Mouse (Mus musculus) bone marrow, adult 2 months (tissue): ENCODE results near the gene Plk2. TPM values are rescaled to one million over a fixed set of nuclear protein-coding genes. Genes with fewer than 3 reads are reported as not detected.
"Not testable (repeated sequence)": the region's sequence is repeated elsewhere in the genome, so short reads cannot be mapped to it uniquely, and the experiment has no call there.

Experiments used
- H3K27ac ChIP-seq: fragments of 200-500 bp; 2 replicates; pipeline ENCODE4 v1.5.1; 2012; ENCODE audit warnings: low read depth, mild to moderate bottlenecking, control low read depth, inconsistent platforms, low read length; ENCODE audit not compliant: control insufficient read depth, poor library complexity, insufficient read depth
- H3K4me1 ChIP-seq: fragments of 200-500 bp; 2 replicates; pipeline ENCODE4 v1.6.1; 2011; ENCODE audit warnings: low read length; ENCODE audit not compliant: control insufficient read depth, insufficient read depth
- H3K4me3 ChIP-seq: fragments of 200-500 bp; replicated peaks from 2 replicates; pipeline ENCODE3; 2011; ENCODE audit warnings: mild to moderate bottlenecking, low read depth, low read length, control low read depth; ENCODE audit not compliant: control insufficient read depth
- CTCF ChIP-seq: fragments of 200-500 bp; IDR thresholded peaks from 2 replicates; pipeline ENCODE4 v1.5.1; 2011; ENCODE audit warnings: low read length, control low read depth; ENCODE audit not compliant: control insufficient read depth, insufficient read depth
- POLR2A ChIP-seq: fragments of 200-500 bp; IDR thresholded peaks from 2 replicates; pipeline ENCODE4 v1.6.1; 2011; ENCODE audit warnings: low read depth, mild to moderate bottlenecking, control low read depth, low read length, borderline replicate concordance; ENCODE audit not compliant: control insufficient read depth
- WGBS: fragments of 180-500 bp; shearing (Covaris S2); methylation state at CpG from one replicate; pipeline ENCODE4 v1.1.7; 2018; 5-methylcytosine and 5-hydroxymethylcytosine counted together
- polyA plus RNA-seq: library from polyadenylated mRNA; stranded (reverse); fragments of >200 nt; gene quantifications from 2 replicates; pipeline ENCODE4 v1.2.4, GENCODE M21; 2011; ENCODE audit warnings: low replicate concordance; ENCODE audit not compliant: missing spikeins, insufficient read depth, insufficient read length

Plk2 gene
- polyA plus RNA-seq, 1 experiment, result 14.4 TPM

DNA sequence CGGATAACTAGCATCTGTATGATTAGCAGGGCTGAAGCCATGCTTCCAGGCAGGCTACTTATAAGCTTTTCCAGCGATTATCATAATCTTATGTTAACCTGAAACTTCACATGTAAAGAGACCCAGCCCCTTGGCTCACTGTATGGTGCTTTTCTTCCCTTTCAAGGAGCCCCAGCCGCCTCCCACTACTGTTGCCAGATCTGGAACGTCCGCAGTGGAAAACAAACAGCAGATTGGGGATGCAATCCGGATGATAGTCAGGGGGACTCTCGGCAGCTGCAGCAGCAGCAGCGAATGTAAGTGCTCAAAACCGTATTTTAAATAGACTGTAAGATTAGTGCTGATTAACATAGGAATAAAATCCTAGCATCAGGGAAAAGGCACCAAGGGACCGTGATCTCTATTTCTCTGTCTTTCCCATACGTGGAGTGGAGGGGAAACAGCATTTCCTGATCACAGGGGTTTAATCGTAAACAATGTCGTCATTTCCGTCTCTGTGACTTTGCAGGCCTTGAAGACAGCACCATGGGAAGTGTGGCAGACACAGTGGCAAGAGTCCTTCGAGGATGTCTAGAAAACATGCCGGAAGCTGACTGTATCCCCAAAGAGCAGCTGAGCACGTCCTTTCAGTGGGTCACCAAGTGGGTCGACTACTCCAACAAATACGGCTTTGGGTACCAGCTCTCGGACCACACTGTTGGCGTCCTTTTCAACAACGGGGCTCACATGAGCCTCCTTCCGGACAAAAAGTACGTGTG, 3.8 kb downstream of the Plk2 start:
- TF ChIP-seq CTCF, result no peak
- TF ChIP-seq POLR2A, result no peak
- Histone ChIP-seq H3K27ac (no peak overlapping the region), H3K4me3 (no peak overlapping the region), H3K4me1 (no peaks in the 10 kb centered on the region; the same call in 1 of the 2 replicates)
- 78% methylated on average over 24 of the region's 24 CpGs for WGBS

DNA sequence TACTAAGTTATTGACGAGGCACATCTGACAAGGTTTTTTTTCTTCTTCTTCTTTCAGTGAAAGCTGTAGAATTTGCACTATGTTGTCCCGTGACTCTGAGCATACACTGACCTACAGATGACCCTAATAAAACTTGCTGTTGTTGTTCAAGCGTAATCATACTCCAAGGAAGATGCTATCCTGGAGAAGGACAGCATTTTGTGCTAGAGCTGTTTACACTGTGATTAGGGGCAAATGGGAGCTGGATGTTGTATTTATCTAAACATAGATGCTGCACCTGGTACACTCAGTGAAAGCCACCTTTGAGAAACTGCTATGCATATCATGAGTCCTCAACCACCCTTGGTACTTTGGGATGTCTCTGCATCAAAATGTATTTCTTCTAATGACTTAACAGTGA, 6.6 kb downstream of the Plk2 start:
- no peak overlapping the region for H3K27ac ChIP-seq
- WGBS, result 72% methylated on average over 3 of the region's 3 CpGs
- H3K4me1 ChIP-seq, result no peaks in the 10 kb centered on the region
- TF ChIP-seq POLR2A, result no peak
- no peak for TF ChIP-seq CTCF
- H3K4me3 ChIP-seq, result no peak overlapping the region

GRCm38 (mm10) chr13:110401877-110402276, 7.0 kb downstream of the Plk2 start:
- Histone ChIP-seq H3K4me1 (no peaks in the 10 kb centered on the region), H3K27ac (no peak overlapping the region), H3K4me3 (no peak overlapping the region)
- no peak for TF ChIP-seq POLR2A
- TF ChIP-seq CTCF, result no peak
- WGBS, result 85% methylated on average over 2 of the region's 2 CpGs

- H3K27ac ChIP-seq, result no peak overlapping the region
- WGBS, result 82% methylated on average over 8 of the region's 8 CpGs
- H3K4me3 ChIP-seq, result no peak overlapping the region
- no peaks in the 10 kb centered on the region for H3K4me1 ChIP-seq
- TF ChIP-seq CTCF, result no peak
- no peak for TF ChIP-seq POLR2A
Observed at GRCm38 (mm10) chr13:110404059-110404458, 9.2 kb downstream of the Plk2 start.

GRCm38 (mm10) chr13:110404686-110405085, 9.8 kb downstream of the Plk2 start:
- H3K27ac ChIP-seq, H3K4me3 ChIP-seq, H3K4me1 ChIP-seq: not testable (repeated sequence)
- 84% methylated on average over 5 of the region's 5 CpGs for WGBS

GRCm38 (mm10) chr13:110406152-110406551, 11.3 kb downstream of the Plk2 start:
- 76% methylated on average over 5 of the region's 5 CpGs for WGBS
- H3K4me3 ChIP-seq, result no peak overlapping the region
- H3K27ac ChIP-seq, result no peak overlapping the region
- no peaks in the 10 kb centered on the region for H3K4me1 ChIP-seq
- no peak for TF ChIP-seq CTCF
- no peak for TF ChIP-seq POLR2A

DNA sequence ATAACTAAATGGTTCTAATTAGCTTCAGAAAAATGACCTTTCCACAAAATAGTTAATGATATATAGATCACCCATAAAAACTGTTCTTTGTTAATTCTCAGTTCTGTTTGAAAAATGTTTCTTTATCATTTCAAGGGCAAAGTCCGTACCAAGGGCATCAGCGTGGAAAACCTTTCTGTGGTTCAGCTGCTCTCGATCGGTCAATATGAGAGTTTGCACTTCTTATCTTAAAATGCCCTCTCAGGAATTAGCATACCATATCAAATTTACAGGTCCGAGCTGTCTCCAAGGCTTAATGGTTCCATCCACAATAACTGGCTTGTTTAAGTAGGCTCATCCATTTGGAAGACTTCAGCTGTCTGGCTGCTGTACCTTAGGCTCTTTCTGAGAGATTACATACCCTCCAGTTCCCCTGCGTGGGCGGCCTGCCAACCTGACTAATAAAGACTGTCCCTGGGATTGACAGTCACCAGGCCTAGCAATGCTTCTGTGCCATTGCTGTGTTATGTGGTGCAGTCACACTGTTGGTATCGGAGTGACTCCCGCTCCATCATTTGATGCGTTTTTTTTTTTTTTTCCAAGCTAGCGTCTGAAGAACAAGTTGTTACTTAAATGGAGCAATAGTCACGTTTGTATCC, 17.8 kb downstream of the Plk2 start:
- Histone ChIP-seq H3K27ac (no peak overlapping the region), H3K4me1 (no peaks in the 10 kb centered on the region), H3K4me3 (no peak overlapping the region)
- 86% methylated on average over 12 of the region's 12 CpGs for WGBS
- no peak for TF ChIP-seq POLR2A
- no peak for TF ChIP-seq CTCF

- 81% methylated on average over 5 of the region's 5 CpGs for WGBS
- no peaks in the 10 kb centered on the region for H3K4me1 ChIP-seq
- TF ChIP-seq CTCF (no peak), POLR2A (no peak)
Observed at GRCm38 (mm10) chr13:110418656-110419055, 23.8 kb downstream of the Plk2 start.

GRCm38 (mm10) chr13:110419640-110420039, 24.8 kb downstream of the Plk2 start:
- WGBS, result 66% methylated on average over 5 of the region's 5 CpGs
- no peak overlapping the region for H3K4me3 ChIP-seq
- no peak overlapping the region for H3K27ac ChIP-seq
- no peaks in the 10 kb centered on the region for H3K4me1 ChIP-seq
- TF ChIP-seq POLR2A (no peak), CTCF (no peak)

More at GRCm38 (mm10) chr13:110418656-110419055, 23.8 kb downstream of the Plk2 start:
- no peak overlapping the region for H3K4me3 ChIP-seq
- no peak overlapping the region for H3K27ac ChIP-seq
